Mouse (Mus musculus): ENCODE results near the gene Stard5. TPM values are rescaled to one million over a fixed set of nuclear protein-coding genes. Genes with fewer than 3 reads are reported as not detected.

The Stard5 gene
- 5.8 and 6.1 TPM in 2 replicates for total RNA-seq (2017)

DNA sequence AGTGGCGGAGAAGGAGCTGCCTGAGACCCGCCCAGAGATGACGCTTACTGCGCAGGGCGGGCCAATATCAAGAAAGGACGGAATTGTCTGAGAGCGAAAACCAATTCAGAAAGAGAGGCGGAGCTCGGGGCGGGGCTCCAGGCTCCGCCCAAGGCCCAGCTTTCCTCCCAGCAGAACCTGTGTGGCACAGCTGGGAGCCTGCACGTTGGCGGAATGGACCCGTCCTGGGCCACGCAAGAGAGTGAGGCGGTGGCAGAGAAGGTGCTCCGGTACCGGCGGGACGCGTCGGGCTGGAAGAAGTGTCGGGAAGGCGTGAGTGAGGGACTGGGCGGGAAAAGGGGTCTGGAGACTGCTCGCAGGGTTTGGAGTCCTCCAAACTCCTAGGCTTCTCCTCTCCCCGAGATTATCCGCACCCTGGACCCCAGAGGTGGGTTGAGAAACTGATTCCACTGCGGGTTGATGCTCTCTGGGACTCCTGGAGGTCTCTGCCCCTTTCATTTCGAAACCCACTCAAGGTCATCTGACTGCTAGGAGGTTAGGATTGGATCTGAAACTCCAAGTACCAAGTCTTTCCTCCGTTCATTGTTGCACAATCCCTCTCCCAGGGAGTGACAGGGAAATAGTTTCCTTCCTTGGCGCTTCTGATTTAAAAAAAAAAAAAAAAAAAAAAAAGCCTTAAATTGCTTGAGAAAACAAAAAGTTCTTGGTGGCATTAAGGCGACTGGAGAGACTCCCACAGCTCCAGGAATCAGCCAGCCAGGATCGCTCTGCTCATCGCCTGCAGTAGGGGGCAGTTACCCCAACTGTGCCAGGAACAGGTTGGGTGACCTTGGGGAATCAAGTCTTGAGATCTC lies at the start of gene Stard5:
Gene Stard5, plus strand, starts transcription at position 132 of the 854 bp plus-strand sequence.
- ATAC-seq (replicated peaks; ENCODE audit: low read depth, poor library complexity, severe bottlenecking), result peak; percentile 96

DNA sequence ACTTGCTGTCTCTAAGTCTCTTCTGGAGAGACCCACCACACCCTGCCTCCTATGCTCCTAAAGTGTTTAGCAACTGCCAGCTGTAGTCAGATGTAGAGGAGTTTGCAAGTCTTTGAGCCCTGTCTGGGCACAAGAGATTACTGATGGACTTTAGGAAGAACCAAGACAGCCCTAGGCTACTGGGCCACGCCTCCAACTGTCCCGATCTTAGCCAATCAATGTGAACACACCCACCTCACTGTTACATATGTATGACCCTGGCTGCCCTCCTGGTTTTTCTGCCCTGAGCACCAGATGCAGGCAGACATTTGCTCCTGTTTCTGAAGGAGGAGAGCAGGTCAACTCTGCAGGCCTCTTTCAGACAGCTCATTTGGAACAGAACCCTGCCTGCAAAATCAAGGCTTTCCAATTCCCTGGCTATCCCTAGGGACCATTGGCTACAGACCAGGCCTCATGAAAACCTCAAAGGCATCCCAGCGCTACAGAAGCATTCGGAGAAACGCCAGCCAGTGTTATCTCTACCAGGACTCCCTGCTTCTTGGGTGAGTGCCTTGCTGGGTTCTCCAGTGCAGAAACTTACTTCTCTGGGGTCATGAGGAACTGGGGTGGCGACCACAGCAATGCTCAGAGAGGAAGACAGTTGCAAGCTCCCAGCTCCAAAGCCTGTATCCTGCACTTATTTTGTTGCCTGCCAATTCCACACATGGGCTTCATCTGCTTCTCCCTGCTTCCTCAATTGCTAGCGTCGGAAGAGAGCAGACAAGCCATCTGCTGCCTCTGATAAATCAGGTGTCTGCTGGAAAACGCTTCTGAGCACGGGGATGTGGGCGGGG lies 46.9 kb upstream of the Stard5 start, which contains the start of gene Tmc3:
Gene Tmc3, plus strand, starts transcription at position 289 of the 833 bp plus-strand sequence.
- ATAC-seq (replicated peaks; ENCODE audit: low read depth, poor library complexity, severe bottlenecking), result peak; percentile 80

DNA sequence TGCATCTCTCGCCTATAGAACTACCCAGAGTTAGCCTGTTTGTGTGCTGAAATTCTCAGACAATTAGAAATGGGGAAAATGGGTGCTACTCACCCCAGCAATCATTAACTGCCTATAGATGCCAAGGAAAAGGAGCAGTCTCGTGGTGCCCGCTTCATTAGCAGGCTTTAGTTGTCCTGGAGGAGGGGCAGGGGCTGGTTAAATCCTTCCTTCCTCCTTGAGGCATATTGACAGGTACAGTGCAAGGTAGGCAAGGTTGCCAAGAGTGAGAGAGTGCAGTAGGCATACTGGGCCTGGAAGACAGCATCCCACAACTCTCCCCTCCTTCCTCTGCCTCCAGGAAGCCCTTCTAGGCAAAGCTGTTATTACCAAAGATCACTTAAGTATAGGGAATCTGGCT lies 37.7 kb upstream of the Stard5 start:
- no peak for ATAC-seq (replicated peaks; ENCODE audit: low read depth, poor library complexity, severe bottlenecking)

DNA sequence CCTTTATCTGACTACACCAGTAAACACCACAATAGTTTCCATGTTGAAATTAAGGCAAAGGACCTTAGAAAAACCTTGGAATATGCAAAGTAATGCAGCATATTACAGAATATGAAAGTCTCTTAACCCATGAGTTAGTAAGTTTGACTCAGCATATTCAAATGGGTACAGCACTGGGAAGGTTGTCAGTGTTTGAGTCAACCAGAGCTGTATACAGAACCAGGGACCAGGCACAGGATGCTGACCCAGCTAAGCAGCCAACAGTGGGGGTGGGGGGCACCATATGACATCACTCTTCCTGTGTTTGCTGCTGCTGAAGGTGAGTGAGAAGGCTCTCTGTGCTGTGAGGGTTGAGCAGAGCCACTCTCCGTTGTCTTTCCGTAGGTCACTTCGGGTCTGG lies 34.7 kb upstream of the Stard5 start:
- ATAC-seq (replicated peaks; ENCODE audit: low read depth, poor library complexity, severe bottlenecking), result no peak

DNA sequence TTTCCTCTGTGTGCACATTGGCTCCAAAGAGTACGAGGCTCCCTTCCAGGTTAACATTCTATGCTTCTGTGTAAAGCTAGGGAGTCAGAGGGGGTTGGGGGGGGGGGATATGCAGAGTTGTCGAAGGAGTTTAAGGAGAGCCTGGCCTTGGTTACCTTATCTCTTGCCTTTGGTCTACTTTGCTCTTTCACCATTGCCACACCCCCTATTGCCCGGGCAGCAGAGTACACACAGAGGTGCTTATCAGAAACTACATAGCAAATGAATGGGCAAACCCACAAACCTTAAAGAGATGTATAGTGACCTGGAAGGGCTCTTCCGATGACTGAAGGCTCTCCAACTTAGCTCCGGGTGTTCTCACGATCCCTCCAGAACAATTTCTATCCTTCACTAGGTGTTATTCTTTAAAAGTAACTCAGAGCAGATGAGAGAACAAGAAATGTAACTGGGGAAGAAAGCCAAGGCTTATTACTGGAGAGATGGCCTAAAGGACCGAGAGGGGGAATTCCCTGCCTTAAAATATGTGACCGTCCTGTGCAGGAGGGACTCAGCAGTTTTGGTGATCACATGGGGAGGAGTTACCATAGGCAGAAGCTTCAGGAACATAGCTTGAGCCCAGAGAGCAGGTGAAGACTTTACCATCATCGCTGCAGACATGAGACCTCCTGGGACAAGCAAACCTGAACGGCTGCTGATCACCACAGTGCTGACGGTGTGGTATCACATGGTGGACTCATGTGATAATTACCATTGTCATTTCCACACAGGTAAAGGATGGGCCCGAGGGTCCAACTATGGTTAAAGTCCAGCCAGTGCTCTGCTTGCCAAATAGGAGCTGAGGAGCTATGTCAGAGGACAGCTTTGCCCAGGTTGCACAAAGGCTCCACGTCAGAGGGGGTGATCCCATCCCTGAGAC lies 32.5 kb upstream of the Stard5 start:
- ATAC-seq (replicated peaks; ENCODE audit: low read depth, poor library complexity, severe bottlenecking), result peak; percentile 73

DNA sequence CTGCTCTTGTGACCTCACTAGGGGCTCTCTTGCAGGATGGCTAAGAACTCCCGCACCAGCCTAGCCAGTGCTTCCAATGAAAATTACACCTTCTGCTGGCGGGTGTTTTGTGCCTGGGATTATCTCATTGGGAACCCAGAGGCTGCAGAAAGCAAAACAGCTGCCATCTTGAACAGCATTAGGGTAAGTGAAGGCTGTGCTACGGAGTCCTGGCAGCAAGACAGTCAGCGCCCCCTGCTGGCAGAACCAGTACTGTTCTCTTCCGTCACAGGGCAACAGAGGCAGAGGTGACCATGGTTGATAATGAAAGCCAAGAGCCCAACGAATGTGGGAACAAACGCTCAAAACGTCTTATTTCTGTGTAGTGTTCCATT lies 31.9 kb upstream of the Stard5 start:
- peak; percentile 84 for ATAC-seq (replicated peaks; ENCODE audit: low read depth, poor library complexity, severe bottlenecking)

DNA sequence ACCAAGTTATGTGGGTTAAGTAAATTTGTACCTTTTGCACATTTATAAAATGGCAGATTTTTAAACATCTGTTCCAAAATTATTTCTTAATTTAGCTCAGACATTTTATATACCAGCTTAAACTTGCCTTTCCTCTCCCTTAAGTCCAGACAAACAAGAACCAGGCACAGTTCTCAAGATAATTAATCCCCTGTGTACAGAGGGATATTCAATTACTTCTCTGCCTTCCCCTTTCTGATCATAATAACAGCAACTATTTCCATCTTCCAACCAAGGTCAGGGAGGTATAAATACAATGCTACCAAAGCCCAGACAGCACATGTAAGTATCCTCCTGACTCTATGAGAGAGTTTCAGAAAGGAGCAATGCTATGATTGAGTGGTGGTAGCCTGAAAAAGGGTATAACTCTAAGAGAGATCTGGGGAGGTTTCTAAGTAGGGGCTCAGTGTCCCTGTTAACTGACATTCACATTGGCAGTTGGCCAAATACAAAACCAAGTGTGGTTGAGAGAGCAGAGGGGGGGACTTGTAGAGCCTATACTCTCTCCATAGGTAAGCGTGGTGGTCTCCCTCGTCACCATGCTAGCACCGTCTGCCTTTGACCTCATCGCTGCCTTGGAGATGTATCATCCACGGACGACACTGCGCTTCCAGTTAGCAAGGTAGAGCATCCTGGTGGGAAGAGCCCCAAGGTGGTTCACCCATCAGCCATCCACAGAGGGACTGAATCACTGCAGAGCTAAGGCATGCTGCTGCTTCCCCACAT lies 27.4 kb upstream of the Stard5 start:
- no peak for ATAC-seq (replicated peaks; ENCODE audit: low read depth, poor library complexity, severe bottlenecking)

DNA sequence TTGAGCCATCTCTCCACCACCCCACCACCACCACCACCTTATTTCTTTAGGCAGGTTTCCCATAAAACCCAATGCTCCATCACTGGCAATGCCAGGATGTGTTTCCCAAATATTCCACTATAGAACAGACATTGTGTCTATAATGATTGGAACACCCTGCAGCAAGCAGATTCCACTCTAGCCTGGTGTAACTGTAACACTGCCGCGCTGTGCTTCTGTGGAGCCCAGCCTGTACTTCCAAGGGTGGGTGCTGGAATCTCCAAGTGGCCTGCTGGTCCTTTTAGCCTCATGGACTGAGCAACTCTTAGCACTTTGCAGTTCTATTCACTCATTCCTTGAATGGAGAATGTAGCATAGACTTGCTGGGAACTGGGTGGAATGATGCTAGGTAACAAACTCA lies 25.0 kb upstream of the Stard5 start:
- no peak for ATAC-seq (replicated peaks; ENCODE audit: low read depth, poor library complexity, severe bottlenecking)

DNA sequence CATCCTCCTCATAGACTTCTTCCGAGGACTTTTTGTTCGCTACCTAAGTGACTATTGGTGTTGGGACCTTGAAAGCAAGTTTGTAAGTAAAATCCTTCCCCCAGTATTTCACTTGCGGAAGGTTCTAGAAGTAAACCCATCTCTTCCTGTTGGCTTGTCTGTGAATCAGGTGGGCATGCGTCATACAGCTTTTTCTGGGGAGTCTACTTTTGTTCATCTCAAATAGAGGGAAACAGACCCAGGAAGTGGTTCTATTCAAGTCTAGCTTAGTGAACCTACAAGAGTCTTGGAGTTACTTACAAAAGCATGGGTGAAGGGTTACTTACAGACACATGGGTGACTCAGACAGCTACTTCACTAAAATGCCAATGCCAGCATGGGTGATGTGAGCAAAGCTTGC lies 21.9 kb upstream of the Stard5 start:
- ATAC-seq (replicated peaks; ENCODE audit: low read depth, poor library complexity, severe bottlenecking), result no peak

DNA sequence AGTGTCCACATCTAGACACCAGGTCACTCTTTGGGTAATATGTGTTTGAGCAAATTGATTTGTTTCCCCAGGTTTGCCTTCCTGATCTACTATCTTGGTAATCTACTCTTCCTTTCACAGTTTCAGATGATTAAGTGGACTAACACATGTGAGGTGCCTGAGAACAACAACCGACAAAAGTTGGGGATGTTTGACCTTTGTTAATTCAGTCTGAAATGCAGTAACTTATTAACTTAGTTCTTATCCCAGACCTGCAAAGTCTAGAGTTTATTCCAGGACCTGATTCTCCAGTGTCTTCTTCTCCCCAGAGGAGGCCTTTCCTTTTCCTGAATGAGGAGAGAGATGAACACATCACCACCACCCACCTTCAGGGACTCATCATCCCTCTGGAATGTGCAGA lies 19.9 kb upstream of the Stard5 start:
- ATAC-seq (replicated peaks; ENCODE audit: low read depth, poor library complexity, severe bottlenecking), result no peak

DNA sequence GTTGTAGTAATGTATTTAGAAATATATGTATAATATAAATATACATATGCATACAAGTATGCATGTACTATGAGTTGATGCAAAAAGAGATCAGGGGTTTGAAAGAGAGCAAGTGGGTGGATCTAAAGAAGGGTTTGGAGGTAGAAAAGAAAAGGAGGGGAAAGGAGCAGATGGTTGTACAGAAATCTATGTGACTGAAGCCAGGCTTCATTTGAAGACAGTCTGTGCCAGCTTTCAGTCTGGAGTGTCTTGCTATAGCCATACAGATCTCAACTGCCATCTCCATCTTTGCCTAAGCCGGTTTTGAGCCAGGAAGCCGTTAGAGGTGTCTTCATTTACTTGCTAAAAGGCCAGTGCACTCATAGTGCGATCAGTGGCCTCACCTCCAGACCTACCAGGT lies 16.5 kb upstream of the Stard5 start:
- ATAC-seq (replicated peaks; ENCODE audit: low read depth, poor library complexity, severe bottlenecking), result no peak

DNA sequence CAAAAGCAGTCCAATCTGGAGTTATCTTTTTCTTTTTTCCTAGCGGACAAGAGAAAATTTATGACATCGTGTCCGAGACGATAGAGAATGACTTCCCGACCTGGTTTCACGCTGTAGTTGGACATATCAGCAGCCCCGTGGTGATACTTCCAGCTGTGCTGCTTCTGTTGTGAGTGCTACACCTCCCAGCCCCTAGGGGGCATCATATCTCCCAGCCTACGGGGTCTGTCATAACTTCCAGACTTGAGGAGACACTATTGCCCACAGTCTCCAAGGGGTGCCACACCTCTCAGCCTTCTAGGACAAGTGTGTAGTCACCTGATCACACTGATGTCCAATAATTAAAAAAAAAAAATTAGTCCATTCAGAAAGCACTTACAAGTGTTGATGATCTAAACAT lies 15.9 kb upstream of the Stard5 start:
- ATAC-seq (replicated peaks; ENCODE audit: low read depth, poor library complexity, severe bottlenecking), result peak; percentile 15; the same call in 1 of the 2 replicates

DNA sequence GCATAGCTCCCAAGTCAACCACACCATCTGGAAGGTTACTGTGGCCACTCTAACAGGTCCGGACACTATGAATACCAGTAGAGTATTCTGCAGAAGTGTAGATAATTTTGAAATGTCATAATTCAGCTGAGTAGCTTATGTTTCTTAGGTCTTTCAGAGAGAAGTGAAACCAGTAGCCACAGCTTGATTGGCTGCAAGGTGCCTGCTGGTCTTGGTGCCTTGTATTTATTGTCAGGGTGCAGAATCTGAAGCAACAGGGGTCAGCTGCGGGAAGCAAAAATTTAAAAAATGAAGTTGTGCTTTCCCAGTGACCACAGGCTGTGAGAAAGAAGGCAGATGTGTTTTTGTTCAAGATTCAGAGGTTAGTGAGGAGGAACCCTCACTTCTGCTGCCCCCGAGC lies 15.5 kb upstream of the Stard5 start:
- ATAC-seq (replicated peaks; ENCODE audit: low read depth, poor library complexity, severe bottlenecking), result peak; percentile 90

DNA sequence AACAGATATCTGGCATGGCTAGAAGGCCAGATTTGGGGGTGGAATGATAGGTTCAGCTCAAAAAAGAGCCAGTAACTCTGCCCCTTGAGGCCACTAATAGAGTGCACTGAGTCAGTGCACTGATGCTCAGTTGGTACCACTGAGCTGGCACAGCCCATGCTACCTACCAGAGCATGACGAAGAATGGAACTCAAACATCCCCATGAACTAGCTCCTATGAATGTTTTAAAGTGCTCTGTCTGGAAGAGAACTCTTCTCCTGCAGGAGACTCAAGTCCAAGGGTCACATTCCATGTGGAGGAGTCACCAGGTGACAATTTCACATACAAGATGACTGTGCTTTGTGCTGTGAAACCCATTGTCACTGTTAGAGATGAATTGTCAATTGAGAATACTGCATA lies 13.1 kb upstream of the Stard5 start:
- ATAC-seq (replicated peaks; ENCODE audit: low read depth, poor library complexity, severe bottlenecking), result no peak

DNA sequence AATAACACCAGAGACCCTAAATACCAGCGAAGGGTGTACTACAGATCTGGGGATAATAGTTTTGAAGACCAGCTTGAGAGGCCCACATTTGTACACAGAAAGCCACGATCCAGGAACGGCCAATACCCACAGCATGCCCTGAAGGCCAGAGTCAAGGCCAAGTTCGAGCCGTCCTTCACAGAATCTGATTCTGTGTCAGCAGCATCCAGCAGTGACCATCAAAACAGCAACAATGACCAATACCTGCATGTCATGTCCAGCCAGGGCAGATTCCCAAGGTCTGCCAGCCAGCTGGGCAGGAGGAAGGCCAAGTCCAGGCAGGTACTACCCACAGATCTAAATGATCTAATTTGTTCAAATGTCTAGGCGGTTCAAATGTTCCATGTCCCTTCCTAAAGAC lies 9.2 kb upstream of the Stard5 start:
- no peak for ATAC-seq (replicated peaks; ENCODE audit: low read depth, poor library complexity, severe bottlenecking)

DNA sequence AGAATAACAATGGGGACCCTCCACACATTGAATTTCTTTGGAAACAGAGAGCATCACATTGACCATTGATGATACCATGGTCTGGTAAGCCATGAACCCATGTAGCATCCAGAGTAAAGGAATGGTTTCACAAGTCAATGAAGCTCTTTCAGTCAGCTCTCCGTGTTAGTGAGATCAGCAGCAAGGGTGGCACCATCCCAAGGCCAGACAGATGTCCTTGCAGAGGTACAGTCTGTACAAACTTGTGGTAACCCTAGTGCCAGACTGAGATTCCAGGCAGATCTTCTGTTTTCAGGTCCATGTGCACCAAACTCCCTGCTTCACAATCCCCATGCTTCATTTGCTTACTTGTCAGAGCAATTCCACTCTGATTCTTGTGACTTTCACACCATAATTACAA lies 7.7 kb upstream of the Stard5 start:
- ATAC-seq (replicated peaks; ENCODE audit: low read depth, poor library complexity, severe bottlenecking), result no peak

DNA sequence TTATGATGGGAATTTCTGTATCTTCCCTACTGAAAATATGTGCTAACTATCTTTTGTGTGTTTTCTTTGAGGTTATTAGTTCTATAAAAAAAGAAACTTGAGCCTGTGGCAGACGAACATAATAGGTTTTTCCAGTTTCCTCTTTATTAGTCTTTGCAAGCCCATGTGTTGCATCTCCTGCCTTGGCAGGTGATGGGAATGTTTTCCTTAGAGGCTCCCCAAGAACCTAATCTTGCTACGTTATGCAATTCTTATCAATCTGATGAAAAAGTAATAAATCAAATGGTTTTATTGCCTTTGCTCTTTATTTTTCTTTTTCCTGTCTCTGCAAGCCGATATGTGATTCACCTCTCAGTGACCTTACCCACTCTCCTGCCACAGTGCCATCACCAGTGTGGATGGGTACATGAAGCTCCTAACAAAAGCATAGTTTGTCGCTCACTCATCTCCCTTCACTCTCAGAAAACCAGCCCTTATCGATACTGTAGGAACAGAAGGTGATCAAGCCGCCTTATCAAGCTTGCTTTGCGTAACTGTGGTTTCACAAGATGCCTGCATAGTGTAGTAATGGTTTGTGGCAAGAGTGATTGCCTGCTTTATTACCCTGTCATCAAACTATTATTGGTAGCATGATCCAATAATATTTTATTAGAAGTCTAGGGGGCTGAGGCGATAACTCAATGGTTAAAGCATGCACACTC lies 5.1 kb upstream of the Stard5 start:
- ATAC-seq (replicated peaks; ENCODE audit: low read depth, poor library complexity, severe bottlenecking), result no peak

DNA sequence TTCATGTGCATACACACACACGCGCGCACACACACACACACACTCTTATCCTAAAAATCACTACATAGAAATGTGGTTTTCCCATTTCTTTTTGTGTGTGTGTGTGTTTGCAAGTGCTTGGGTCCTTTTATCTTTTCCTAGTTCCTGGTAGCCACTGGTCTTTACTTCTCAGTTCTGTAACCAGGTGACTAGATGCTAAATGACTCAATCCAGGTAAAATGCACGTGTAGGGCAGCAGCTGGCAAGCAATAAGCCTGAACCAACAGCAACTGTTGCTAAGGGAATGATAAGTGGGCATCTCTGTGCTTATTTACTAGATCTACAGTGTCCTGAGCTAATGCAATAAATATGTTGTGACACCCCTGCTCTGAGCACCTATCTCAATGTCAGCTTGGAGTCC lies 4.4 kb upstream of the Stard5 start:
- ATAC-seq (replicated peaks; ENCODE audit: low read depth, poor library complexity, severe bottlenecking), result no peak

Measured in common myeloid progenitor, adult 5-6 weeks (primary cell).